22 mouse cellular contexts compared by ENCODE assay signal in the genomic region with DNA sequence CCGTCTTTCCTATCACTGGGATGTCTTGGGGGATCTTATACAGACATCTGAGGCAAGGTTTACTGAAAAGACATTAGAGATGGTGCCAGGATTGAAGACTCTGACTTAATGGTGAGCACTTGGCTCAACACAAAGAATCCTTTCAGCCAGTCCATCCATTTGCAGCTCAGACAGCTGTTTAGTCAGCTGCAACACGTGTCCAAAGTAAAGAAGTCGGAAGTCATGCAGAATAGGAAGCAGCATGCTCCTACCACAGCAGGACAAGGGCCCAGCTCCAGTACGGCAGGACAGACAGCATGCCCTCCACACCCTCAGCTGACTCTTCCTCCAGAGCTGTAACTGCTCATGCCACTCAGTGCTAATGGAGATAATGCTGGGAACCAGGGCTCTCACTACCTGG. TPM values are rescaled to one million over a fixed set of nuclear protein-coding genes. Genes with fewer than 3 reads are reported as not detected.
DNase-seq lines count a peak whose midpoint lies in the region; ATAC-seq and TF ChIP-seq lines count a peak whose summit lies in the region.
"Had no signal": no experiment of that assay in that cellular context is flagged by ENCODE, and none has a peak within 500 bp of the region (broad histone marks: within the 10 kb centered on the region; RNA-seq: fewer than 3 reads in every experiment).

No protein-coding gene starts in this region.

- no peaks in the 10 kb centered on the region; the same call in 1 of the 2 replicates for H3K36me3 ChIP-seq in hindbrain, postnatal 0 days (ENCODE audit: insufficient read depth, low read length)
- H3K36me3 ChIP-seq in hindbrain, embryonic 12.5 days: peaks cover 10% of the 10 kb centered on the region; the same call in 1 of the 2 replicates
- 0 out of 2 replicates have a peak, but pooled peaks cover 3% of the 10 kb centered on the region for H3K36me3 ChIP-seq in midbrain, postnatal 0 days (ENCODE audit: insufficient read depth, low read length)
- H3K36me3 ChIP-seq in midbrain, embryonic 14.5 days (ENCODE audit: control insufficient read depth, insufficient read depth, low read length): 0 out of 2 replicates have a peak, but pooled peaks cover 5% of the 10 kb centered on the region

- no peak overlapping the region for H3K4me3 ChIP-seq in hindbrain, postnatal 0 days (ENCODE audit: low read length)
- H3K4me3 ChIP-seq in hindbrain, embryonic 12.5 days: no peak overlapping the region
- no peak overlapping the region for H3K4me3 ChIP-seq in midbrain, postnatal 0 days (ENCODE audit: low read depth, low read length)
- no peak overlapping the region for H3K4me3 ChIP-seq in midbrain, embryonic 14.5 days (replicated peaks; ENCODE audit: low read depth, low read length)
- H3K4me3 ChIP-seq: embryonic facial prominence, embryonic 13.5 days; erythroblast, embryonic 14.5 days; forebrain, embryonic 10.5 days; heart, embryonic 10.5 days; hindbrain, embryonic 13.5 days had no signal

- no peak overlapping the region for H3K9ac ChIP-seq in hindbrain, postnatal 0 days (replicated peaks; ENCODE audit: low read length)
- H3K9ac ChIP-seq in hindbrain, embryonic 12.5 days: no peak overlapping the region
- no peak overlapping the region for H3K9ac ChIP-seq in midbrain, postnatal 0 days (replicated peaks; ENCODE audit: low read length, poor library complexity, severe bottlenecking)
- H3K9ac ChIP-seq in midbrain, embryonic 14.5 days (replicated peaks; ENCODE audit: low read length): no peak overlapping the region
- H3K9ac ChIP-seq: embryonic facial prominence, embryonic 13.5 days; hindbrain, embryonic 13.5 days had no signal

- no peak overlapping the region for H3K4me2 ChIP-seq in hindbrain, postnatal 0 days (ENCODE audit: low read depth, low read length)
- no peak overlapping the region for H3K4me2 ChIP-seq in hindbrain, embryonic 12.5 days (replicated peaks)
- H3K4me2 ChIP-seq in midbrain, postnatal 0 days (ENCODE audit: low read depth, low read length, poor library complexity, severe bottlenecking): no peak overlapping the region
- no peak overlapping the region for H3K4me2 ChIP-seq in midbrain, embryonic 14.5 days (ENCODE audit: low read length)
- H3K4me2 ChIP-seq: embryonic facial prominence, embryonic 13.5 days; hindbrain, embryonic 13.5 days had no signal

- peak; percentile 50 for ATAC-seq in hindbrain, postnatal 0 days
- ATAC-seq in hindbrain, embryonic 12.5 days (ENCODE audit: low FRiP score): no peak
- ATAC-seq in midbrain, postnatal 0 days (ENCODE audit: low FRiP score): no peak
- no peak for ATAC-seq in midbrain, embryonic 14.5 days (ENCODE audit: low FRiP score, low TSS enrichment)
- 0 out of 2 replicates have a peak, but pooled peaks have one; percentile 27 for ATAC-seq in megakaryocyte-erythroid progenitor cell, adult 5-6 weeks (replicated peaks; ENCODE audit: low FRiP score, low TSS enrichment, poor library complexity, severe bottlenecking)
- ATAC-seq: forebrain, embryonic 14.5 days; inflammation-experienced regulatory T-cells, adult 6 months had no signal

- no peak for TF ChIP-seq CTCF in hindbrain, postnatal 0 days (IDR thresholded peaks at IDR 0.05; ENCODE audit: low read depth)
- no peak for TF ChIP-seq CTCF in midbrain, postnatal 0 days (IDR thresholded peaks at IDR 0.05)

- H3K9me3 ChIP-seq in hindbrain, postnatal 0 days (ENCODE audit: low read length): no peaks in the 10 kb centered on the region
- no peaks in the 10 kb centered on the region for H3K9me3 ChIP-seq in hindbrain, embryonic 12.5 days (replicated peaks)
- no peaks in the 10 kb centered on the region for H3K9me3 ChIP-seq in midbrain, postnatal 0 days (ENCODE audit: low read length)
- H3K9me3 ChIP-seq in midbrain, embryonic 14.5 days (ENCODE audit: control insufficient read depth, low read length): no peaks in the 10 kb centered on the region
- H3K9me3 ChIP-seq: embryonic facial prominence, embryonic 13.5 days; forebrain, embryonic 10.5 days; heart, embryonic 10.5 days had no signal

- H3K27me3 ChIP-seq in hindbrain, postnatal 0 days (ENCODE audit: insufficient read depth, low read length): no peaks in the 10 kb centered on the region
- no peaks in the 10 kb centered on the region for H3K27me3 ChIP-seq in hindbrain, embryonic 12.5 days
- no peaks in the 10 kb centered on the region for H3K27me3 ChIP-seq in midbrain, postnatal 0 days (ENCODE audit: insufficient read depth, low read length)
- no peaks in the 10 kb centered on the region for H3K27me3 ChIP-seq in midbrain, embryonic 14.5 days (ENCODE audit: control insufficient read depth, insufficient read depth, low read length)
- H3K27me3 ChIP-seq: embryonic facial prominence, embryonic 13.5 days; hindbrain, embryonic 13.5 days had no signal

- no peaks in the 10 kb centered on the region for H3K4me1 ChIP-seq in hindbrain, postnatal 0 days (ENCODE audit: insufficient read depth, low read length)
- H3K4me1 ChIP-seq in hindbrain, embryonic 12.5 days: peaks cover 9% of the 10 kb centered on the region
- no peaks in the 10 kb centered on the region for H3K4me1 ChIP-seq in midbrain, postnatal 0 days (ENCODE audit: insufficient read depth, low read length)
- H3K4me1 ChIP-seq in midbrain, embryonic 14.5 days (ENCODE audit: control insufficient read depth, insufficient read depth, low read length): no peaks in the 10 kb centered on the region
- H3K4me1 ChIP-seq: embryonic facial prominence, embryonic 13.5 days had no signal

- H3K27ac ChIP-seq in hindbrain, postnatal 0 days: no peak overlapping the region
- H3K27ac ChIP-seq in hindbrain, embryonic 12.5 days: no peak overlapping the region
- no peak overlapping the region for H3K27ac ChIP-seq in midbrain, postnatal 0 days (ENCODE audit: low read depth, low read length)
- H3K27ac ChIP-seq in midbrain, embryonic 14.5 days (replicated peaks; ENCODE audit: low read depth, low read length): no peak overlapping the region
- H3K27ac ChIP-seq: embryonic facial prominence, embryonic 13.5 days; forebrain, embryonic 10.5 days; heart, embryonic 10.5 days; hindbrain, embryonic 13.5 days had no signal

- DNase-seq in hindbrain, postnatal 0 days (ENCODE audit: low spot score): peak; percentile 40
- DNase-seq in midbrain, postnatal 0 days (ENCODE audit: low spot score): peak; percentile 23
- no peak for DNase-seq in midbrain, embryonic 14.5 days
- DNase-seq in T-cell, adult 2 months (ENCODE audit: low spot score): no peak
- no peak for DNase-seq in cerebellum, adult 9-10 months
- DNase-seq: adrenal gland, postnatal 10 days; cerebellum, adult 11 months; cerebellum, adult 8-10 months; cerebellum, postnatal 25 days; gastrocnemius, postnatal 10 days; heart, adult 18-20 months; heart, postnatal 10 days; heart, postnatal 4 days had no signal

- 54% methylated on average over 4 of the region's 4 CpGs for WGBS in hindbrain, postnatal 0 days
- 49% methylated on average over 4 of the region's 4 CpGs for WGBS in hindbrain, embryonic 12.5 days
- 61% methylated on average over 4 of the region's 4 CpGs for WGBS in midbrain, postnatal 0 days
- WGBS in midbrain, embryonic 14.5 days: 69% methylated on average over 4 of the region's 4 CpGs

RNA-seq across cellular contexts. Expression of a gene that starts 46.3 kb away (rescaled TPM):
- 123 and 158 TPM in 2 replicates for total RNA-seq in hindbrain, postnatal 0 days (2014; rRNA removed)
- 115 and 117 TPM in 2 replicates for polyA plus RNA-seq in hindbrain, postnatal 0 days (2015; fragmentation: Nextera tagmentation; extraction: Ambion mirVana)
- 59.2 and 59.7 TPM in 2 replicates for polyA plus RNA-seq in hindbrain, embryonic 12.5 days (2016; fragmentation: Nextera tagmentation; extraction: Ambion mirVana)
- 106 and 137 TPM in 2 replicates for total RNA-seq in midbrain, postnatal 0 days (2014; rRNA removed)
- 91.7 and 96.8 TPM in 2 replicates for polyA plus RNA-seq in midbrain, postnatal 0 days (2015; fragmentation: Nextera tagmentation; extraction: Ambion mirVana)
- polyA plus RNA-seq in midbrain, embryonic 14.5 days (2014; fragmentation: Nextera tagmentation; extraction: Ambion mirVana): 61.4 and 68.0 TPM in 2 replicates
- total RNA-seq in megakaryocyte-erythroid progenitor cell, adult 5-6 weeks (2014; fragmentation: Nextera tagmentation): 20.4 and 22.9 TPM in 2 replicates
- total RNA-seq in megakaryocyte-erythroid progenitor cell, adult 5-6 weeks (2017): 11.6 and 23.9 TPM in 2 replicates

Comparison
In these comparisons a context has a peak if more than half of its experiments do, and no peak if none do; other contexts are left out.
1. ATAC-seq: peak in hindbrain, postnatal 0 days (single experiment) and megakaryocyte-erythroid progenitor cell, adult 5-6 weeks (single experiment); none in hindbrain, embryonic 12.5 days (single experiment), midbrain, postnatal 0 days (single experiment) and midbrain, embryonic 14.5 days (single experiment).
2. DNase-seq: peak in hindbrain, postnatal 0 days (single experiment) and midbrain, postnatal 0 days (single experiment); none in midbrain, embryonic 14.5 days (single experiment), T-cell, adult 2 months (single experiment) and cerebellum, adult 9-10 months (single experiment).